In genomic region chr9:88424356-88424755, GRCm38 (mm10) we compare ENCODE assay signal across 23 mouse cellular contexts. TPM values are rescaled to one million over a fixed set of nuclear protein-coding genes. Genes with fewer than 3 reads are reported as not detected.
DNase-seq lines count a peak whose midpoint lies in the region; ATAC-seq and TF ChIP-seq lines count a peak whose summit lies in the region.
"Had no signal": no experiment of that assay in that cellular context is flagged by ENCODE, and none has a peak within 500 bp of the region (broad histone marks: within the 10 kb centered on the region; RNA-seq: fewer than 3 reads in every experiment).

No protein-coding gene starts in this region.

- dilution Hi-C loops in CH12.LX (cut with MboI; ENCODE audit: extremely low pct_ligation_motif_present, extremely low pct_unique_long_range_greater_than_20kb, low sequenced_read_pairs) = no loop called here

- peak; percentile 33 for DNase-seq in A20 (ENCODE audit: low read depth, low spot score)
- DNase-seq in CH12.LX (ENCODE audit: extremely low read depth) = no peak
- no peak for DNase-seq in ovary, postnatal 10 days (ENCODE audit: low spot score)
- DNase-seq in urinary bladder, postnatal 25 days (ENCODE audit: low spot score) = no peak
- DNase-seq: adrenal gland, adult 8-10 months; adrenal gland, postnatal 14 days; adrenal gland, postnatal 36 days; B cell, adult 2 months; cerebellum, adult 11-12 months; cerebellum, adult 2 months; cerebellum, adult 9-10 months; cerebellum, postnatal 10 days; cerebellum, postnatal 25 days; forebrain, postnatal 0 days had no signal

- H3K9ac ChIP-seq in CH12.LX (ENCODE audit: insufficient read depth, low read depth) = no peak overlapping the region; the same call in 1 of the 2 replicates
- no peak overlapping the region for H3K9ac ChIP-seq in hindbrain, embryonic 16.5 days (ENCODE audit: low read depth, low read length)
- H3K9ac ChIP-seq: embryonic facial prominence, embryonic 12.5 days; forebrain, embryonic 13.5 days; forebrain, embryonic 15.5 days; forebrain, postnatal 0 days had no signal

- ATAC-seq in common myeloid progenitor, adult 5-6 weeks (replicated peaks; ENCODE audit: low read depth, poor library complexity, severe bottlenecking) = 0 out of 2 replicates have a peak, but pooled peaks have one; percentile 22
- ATAC-seq in hindbrain, embryonic 16.5 days = no peak
- ATAC-seq: activated CD4-positive, CD25-positive, alpha-beta regulatory T cell, adult 4 months; CD4-positive, CD25-positive, alpha-beta regulatory T cell, adult 4 months; forebrain, embryonic 13.5 days; forebrain, embryonic 15.5 days; forebrain, postnatal 0 days; Patski had no signal

- TF ChIP-seq RAD21 in CH12.LX (IDR thresholded peaks at IDR 0.05; ENCODE audit: low read depth, low read length) = no peak

- TF ChIP-seq EP300 in CH12.LX (IDR thresholded peaks at IDR 0.05; ENCODE audit: low read length) = no peak

- H3K27me3 ChIP-seq in CH12.LX (replicated peaks) = no peaks in the 10 kb centered on the region
- H3K27me3 ChIP-seq in hindbrain, embryonic 16.5 days (replicated peaks; ENCODE audit: control insufficient read depth, insufficient read depth, low read length) = no peaks in the 10 kb centered on the region
- H3K27me3 ChIP-seq: embryonic facial prominence, embryonic 12.5 days; forebrain, embryonic 13.5 days; forebrain, embryonic 15.5 days; Patski had no signal

- 92% methylated on average over 2 of the region's 2 CpGs for WGBS in hindbrain, embryonic 16.5 days

- H3K36me3 ChIP-seq in CH12.LX (replicated peaks in 1 of 2; ENCODE audit: control insufficient read depth in 1 of 2, insufficient read depth in 1 of 2, low read length in 1 of 2) = peaks cover 11 to 39% of the 10 kb centered on the region in 2 experiments
- H3K36me3 ChIP-seq in hindbrain, embryonic 16.5 days (ENCODE audit: control insufficient read depth, insufficient read depth, low read length) = peaks cover 5% of the 10 kb centered on the region

- no peak overlapping the region for H3K4me2 ChIP-seq in CH12.LX (ENCODE audit: insufficient read depth, low read depth, poor library complexity, severe bottlenecking)
- no peak overlapping the region for H3K4me2 ChIP-seq in hindbrain, embryonic 16.5 days (ENCODE audit: low read length)
- H3K4me2 ChIP-seq: embryonic facial prominence, embryonic 12.5 days; forebrain, embryonic 13.5 days; forebrain, embryonic 15.5 days had no signal

- peak overlapping the region; percentile 32 for H3K27ac ChIP-seq in CH12.LX (ENCODE audit: insufficient read depth, low read depth)
- no peak overlapping the region for H3K27ac ChIP-seq in hindbrain, embryonic 16.5 days (ENCODE audit: low read depth, low read length)
- H3K27ac ChIP-seq: embryonic facial prominence, embryonic 10.5 days; embryonic facial prominence, embryonic 12.5 days; forebrain, embryonic 13.5 days; forebrain, embryonic 15.5 days had no signal

- TF ChIP-seq CTCF in CH12.LX (conservative IDR thresholded peaks at IDR 0.05 in 1 of 2, IDR thresholded peaks at IDR 0.05 in 1 of 2; ENCODE audit: low read depth in 2 of 2, low read length in 2 of 2) = no peak

- H3K4me3 ChIP-seq in CH12.LX (replicated peaks in 1 of 3; ENCODE audit: low read depth in 2 of 3, low read length in 2 of 3, poor library complexity in 1 of 3) = peak overlapping the region in 2 of 3 experiments; percentile 3 to 45
- H3K4me3 ChIP-seq in hindbrain, embryonic 16.5 days (ENCODE audit: low read length) = no peak overlapping the region
- H3K4me3 ChIP-seq: embryonic facial prominence, embryonic 10.5 days; embryonic facial prominence, embryonic 12.5 days; forebrain, embryonic 13.5 days; forebrain, embryonic 15.5 days had no signal

- in situ Hi-C loops in CH12.LX (cut with MboI; ENCODE audit: low pct_ligation_motif_present, low pct_unique_long_range_greater_than_20kb, low sequenced_read_pairs) = no loop called here

- no peak for TF ChIP-seq POLR2A in CH12.LX (IDR thresholded peaks at IDR 0.05; ENCODE audit: low read depth, low read length)

- H3K4me1 ChIP-seq in CH12.LX (ENCODE audit: control insufficient read depth in 1 of 2, insufficient read depth in 2 of 2) = no peaks in the 10 kb centered on the region; a peak in 1 of 4 replicates
- no peaks in the 10 kb centered on the region for H3K4me1 ChIP-seq in hindbrain, embryonic 16.5 days (ENCODE audit: control insufficient read depth, insufficient read depth, low read depth, low read length)
- H3K4me1 ChIP-seq: embryonic facial prominence, embryonic 10.5 days; embryonic facial prominence, embryonic 12.5 days; forebrain, embryonic 13.5 days; forebrain, embryonic 15.5 days had no signal

- no peaks in the 10 kb centered on the region for H3K9me3 ChIP-seq in CH12.LX (replicated peaks; ENCODE audit: low read length)
- H3K9me3 ChIP-seq in hindbrain, embryonic 16.5 days (ENCODE audit: control insufficient read depth, low read length) = no peaks in the 10 kb centered on the region
- H3K9me3 ChIP-seq: embryonic facial prominence, embryonic 10.5 days; embryonic facial prominence, embryonic 12.5 days; forebrain, embryonic 15.5 days had no signal

- no peaks in the 10 kb centered on the region for H3K79me2 ChIP-seq in CH12.LX (replicated peaks; ENCODE audit: control insufficient read depth, extremely low read depth, insufficient read depth, poor library complexity, severe bottlenecking)

TF ChIP-seq in CH12.LX, 34 proteins besides CTCF, POLR2A, EP300 and RAD21:
- TF ChIP-seq ZNF384 (IDR thresholded peaks at IDR 0.05; ENCODE audit: low read depth, low read length) (peak; percentile 96), MYC (IDR thresholded peaks at IDR 0.05; ENCODE audit: low read depth, low read length) (no peak), MEF2A (IDR thresholded peaks at IDR 0.05; ENCODE audit: borderline replicate concordance, low read depth, low read length) (no peak), NRF1 (IDR thresholded peaks at IDR 0.05; ENCODE audit: low read depth, low read length) (no peak), BHLHE40 (IDR thresholded peaks at IDR 0.05; ENCODE audit: low read depth, low read length) (0 out of 2 replicates have a peak, but pooled peaks have one; percentile 3), SIN3A (IDR thresholded peaks at IDR 0.05; ENCODE audit: low read length) (no peak)

RNA-seq across cellular contexts. Expression of gene Snx14, which starts 14.4 kb away (rescaled TPM):
- total RNA-seq in CH12.LX (2012; rRNA removed) = 8.0 and 8.7 TPM in 2 replicates
- 13.9 and 17.4 TPM in 2 replicates for total RNA-seq in CH12.LX (2014; rRNA removed)
- 10.0 and 10.6 TPM in 2 replicates for polyA plus RNA-seq in CH12.LX (2012; ENCODE audit: insufficient read length, low read depth)
- total RNA-seq in common myeloid progenitor, adult 5-6 weeks (2017) = 15.8 and 25.7 TPM in 2 replicates
- 39.7 and 41.1 TPM in 2 replicates for polyA plus RNA-seq in hindbrain, embryonic 16.5 days (2015; fragmentation: Nextera tagmentation; extraction: Ambion mirVana)

RNA-seq across cellular contexts. Expression of gene Gm20537, which starts 32.1 kb away (rescaled TPM):
- total RNA-seq in CH12.LX (2012; rRNA removed) = 0.67 TPM in 1 of 2 replicates, not detected in the other
- not detected in 2 replicates for total RNA-seq in CH12.LX (2014; rRNA removed)
- polyA plus RNA-seq in CH12.LX (2012; ENCODE audit: insufficient read length, low read depth) = 3.9 and 9.4 TPM in 2 replicates
- not detected in 2 replicates for total RNA-seq in common myeloid progenitor, adult 5-6 weeks (2017)
- 0.70 and 1.2 TPM in 2 replicates for polyA plus RNA-seq in hindbrain, embryonic 16.5 days (2015; fragmentation: Nextera tagmentation; extraction: Ambion mirVana)
- total RNA-seq: adrenal gland, postnatal 14 days had no signal
- polyA plus RNA-seq: forebrain, postnatal 0 days had no signal

RNA-seq across cellular contexts. Expression of gene Syncrip, which starts 58.0 kb away (rescaled TPM):
- total RNA-seq in CH12.LX (2012; rRNA removed) (102 and 141 TPM in 2 replicates), CH12.LX (2014; rRNA removed) (227 and 267 TPM in 2 replicates)
- polyA plus RNA-seq in CH12.LX (2012; ENCODE audit: insufficient read length, low read depth) = 213 and 267 TPM in 2 replicates
- 305 and 315 TPM in 2 replicates for total RNA-seq in common myeloid progenitor, adult 5-6 weeks (2017)
- 67.1 and 71.6 TPM in 2 replicates for polyA plus RNA-seq in hindbrain, embryonic 16.5 days (2015; fragmentation: Nextera tagmentation; extraction: Ambion mirVana)
